Mouse (Mus musculus) forebrain, embryonic 11.5 days (tissue): ENCODE measurements around the gene Prpf40b. TPM values are rescaled to one million over a fixed set of nuclear protein-coding genes. Genes with fewer than 3 reads are reported as not detected.
A peak's percentile ranks its signal among the peaks of the same experiment; 100 is the strongest.

Experiments
- ATAC-seq: fragments of 200-750 bp; cut with Nextera tagmentation; replicated peaks from 2 replicates; pipeline ENCODE4 v1.8.0; 2017; ENCODE audit warnings: moderate TSS enrichment; ENCODE audit not compliant: low FRiP score
- DNase-seq: peaks from one replicate; pipeline ENCODE4 v3.0.0-alpha.2; 2017; ENCODE audit warnings: low spot score
- H3K27ac ChIP-seq: fragments of 300-500 bp; sonication (generic); 2 replicates; pipeline ENCODE4 v1.5.1; 2014; ENCODE audit warnings: low read depth, low read length
- H3K27me3 ChIP-seq: fragments of 300-500 bp; sonication (generic); 2 replicates; pipeline ENCODE4 v1.6.1; 2014; ENCODE audit warnings: mild to moderate bottlenecking, low read length, mixed read lengths; ENCODE audit not compliant: control insufficient read depth, insufficient read depth
- H3K36me3 ChIP-seq: fragments of 300-500 bp; sonication (generic); 2 replicates; pipeline ENCODE4 v1.6.1; 2014; ENCODE audit warnings: mild to moderate bottlenecking, low read length, moderate library complexity, mixed read lengths; ENCODE audit not compliant: control insufficient read depth, insufficient read depth
- H3K4me1 ChIP-seq: fragments of 300-500 bp; sonication (generic); replicated peaks from 2 replicates; pipeline ENCODE4 v1.6.1; 2014; ENCODE audit warnings: low read length, mixed read lengths; ENCODE audit not compliant: control insufficient read depth, insufficient read depth
- H3K4me2 ChIP-seq: fragments of 300-500 bp; sonication (generic); 2 replicates; pipeline ENCODE4 v1.6.1; 2014; ENCODE audit warnings: low read depth, mild to moderate bottlenecking, low read length, moderate library complexity, mixed read lengths; ENCODE audit not compliant: severe bottlenecking
- H3K4me3 ChIP-seq: fragments of 300-500 bp; sonication (generic); 2 replicates; pipeline ENCODE4 v1.5.1; 2014; ENCODE audit warnings: low read depth, low read length
- H3K9ac ChIP-seq: fragments of 300-500 bp; sonication (generic); 2 replicates; pipeline ENCODE4 v1.6.1; 2014; ENCODE audit warnings: low read length
- H3K9me3 ChIP-seq: fragments of 300-500 bp; sonication (generic); 2 replicates; pipeline ENCODE4 v1.6.1; 2016; ENCODE audit warnings: low read length, mixed read lengths; ENCODE audit not compliant: control insufficient read depth
- WGBS: fragments of 180-500 bp; shearing (Covaris S2); extraction: QIAGEN DNeasy Blood & Tissue Kit; methylation state at CpG from one replicate; pipeline ENCODE4 v1.1.7; 2014; 5-methylcytosine and 5-hydroxymethylcytosine counted together
- polyA plus RNA-seq: library from polyadenylated mRNA; unstranded; fragments of >200 nt; fragmentation: Nextera tagmentation; extraction: Ambion mirVana; gene quantifications from 2 replicates; pipeline ENCODE4 v1.2.1, GENCODE M21; 2014

Prpf40b gene
- polyA plus RNA-seq, 1 experiment from 2014 or later, result 69.0 TPM

- WGBS, result 68% methylated on average over 5 of the region's 5 CpGs
- Histone ChIP-seq H3K36me3 (peaks cover 4% of the 10 kb centered on the region), H3K27me3 (no peaks in the 10 kb centered on the region), H3K27ac (no peak overlapping the region), H3K9me3 (no peaks in the 10 kb centered on the region), H3K4me3 (no peak overlapping the region), H3K9ac (no peak overlapping the region), H3K4me1 (no peaks in the 10 kb centered on the region), H3K4me2 (no peak overlapping the region)
- no peak for DNase-seq
- no peak for ATAC-seq
Observed at GRCm38 (mm10) chr15:99331341-99331740, 36.5 kb downstream of the Prpf40b start.

- Histone ChIP-seq H3K4me1 (no peaks in the 10 kb centered on the region), H3K36me3 (peaks cover 3% of the 10 kb centered on the region), H3K27ac (no peak overlapping the region; the same call in 1 of the 2 replicates), H3K9ac (no peak overlapping the region), H3K4me3 (no peak overlapping the region), H3K9me3 (no peaks in the 10 kb centered on the region), H3K4me2 (no peak overlapping the region), H3K27me3 (no peaks in the 10 kb centered on the region)
- ATAC-seq (no peak), DNase-seq (no peak)
Observed at GRCm38 (mm10) chr15:99332111-99332510, 37.2 kb downstream of the Prpf40b start.

- peak; percentile 68 for DNase-seq
- Histone ChIP-seq H3K27ac (peak overlapping the region; percentile 14; the same call in 1 of the 2 replicates), H3K4me3 (no peak overlapping the region), H3K27me3 (no peaks in the 10 kb centered on the region), H3K9ac (no peak overlapping the region), H3K4me1 (no peaks in the 10 kb centered on the region), H3K9me3 (no peaks in the 10 kb centered on the region), H3K4me2 (no peak overlapping the region), H3K36me3 (no peaks in the 10 kb centered on the region)
- 68% methylated on average over 9 of the region's 9 CpGs for WGBS
- no peak for ATAC-seq
Observed at GRCm38 (mm10) chr15:99332921-99333675, 38.2 kb downstream of the Prpf40b start.

GRCm38 (mm10) chr15:99333676-99334065 lies 38.8 kb downstream of the Prpf40b start:
- Histone ChIP-seq H3K9ac (no peak overlapping the region), H3K4me3 (no peak overlapping the region), H3K27ac (peak overlapping the region; percentile 14), H3K4me2 (no peak overlapping the region), H3K36me3 (no peaks in the 10 kb centered on the region), H3K9me3 (no peaks in the 10 kb centered on the region), H3K4me1 (no peaks in the 10 kb centered on the region), H3K27me3 (no peaks in the 10 kb centered on the region)
- ATAC-seq (no peak), DNase-seq (no peak)
- 94% methylated on average over 3 of the region's 3 CpGs for WGBS

- Histone ChIP-seq H3K4me3 (no peak overlapping the region), H3K4me2 (no peak overlapping the region), H3K27ac (no peak overlapping the region), H3K36me3 (no peaks in the 10 kb centered on the region), H3K4me1 (no peaks in the 10 kb centered on the region), H3K9me3 (no peaks in the 10 kb centered on the region), H3K9ac (no peak overlapping the region), H3K27me3 (no peaks in the 10 kb centered on the region)
- no peak for DNase-seq
- 86% methylated on average over 6 of the region's 6 CpGs for WGBS
- ATAC-seq, result no peak
Observed at GRCm38 (mm10) chr15:99334500-99334899, 39.6 kb downstream of the Prpf40b start.

GRCm38 (mm10) chr15:99335801-99336320 lies 41.0 kb downstream of the Prpf40b start:
- no peaks in the 10 kb centered on the region for H3K36me3 ChIP-seq

GRCm38 (mm10) chr15:99338916-99339315 lies 44.0 kb downstream of the Prpf40b start:
- Histone ChIP-seq H3K4me3 (no peak overlapping the region), H3K9me3 (no peaks in the 10 kb centered on the region), H3K27ac (no peak overlapping the region), H3K9ac (no peak overlapping the region), H3K27me3 (no peaks in the 10 kb centered on the region), H3K4me1 (no peaks in the 10 kb centered on the region), H3K4me2 (no peak overlapping the region), H3K36me3 (no peaks in the 10 kb centered on the region)
- no peak for ATAC-seq
- DNase-seq, result no peak
- 84% methylated on average over 2 of the region's 2 CpGs for WGBS

More at GRCm38 (mm10) chr15:99335801-99336320, 41.0 kb downstream of the Prpf40b start:
- Histone ChIP-seq H3K4me2 (no peak overlapping the region), H3K27ac (no peak overlapping the region), H3K4me1 (no peaks in the 10 kb centered on the region), H3K9ac (no peak overlapping the region), H3K9me3 (no peaks in the 10 kb centered on the region), H3K27me3 (no peaks in the 10 kb centered on the region), H3K4me3 (no peak overlapping the region)
- DNase-seq, result no peak
- 88% methylated on average over 8 of the region's 8 CpGs for WGBS
- no peak for ATAC-seq

GRCm38 (mm10) chr15:99339669-99340068 lies 44.8 kb downstream of the Prpf40b start:
- Histone ChIP-seq H3K9ac (no peak overlapping the region), H3K4me3 (no peak overlapping the region), H3K4me2 (no peak overlapping the region), H3K4me1 (no peaks in the 10 kb centered on the region), H3K9me3 (no peaks in the 10 kb centered on the region), H3K36me3 (no peaks in the 10 kb centered on the region), H3K27ac (no peak overlapping the region), H3K27me3 (no peaks in the 10 kb centered on the region)
- DNase-seq, result no peak
- WGBS, result 76% methylated on average over 6 of the region's 6 CpGs
- ATAC-seq, result no peak

GRCm38 (mm10) chr15:99341102-99341501 lies 46.2 kb downstream of the Prpf40b start:
- 89% methylated on average over 3 of the region's 3 CpGs for WGBS
- Histone ChIP-seq H3K4me3 (no peak overlapping the region), H3K27ac (no peak overlapping the region), H3K36me3 (no peaks in the 10 kb centered on the region), H3K27me3 (no peaks in the 10 kb centered on the region), H3K9me3 (no peaks in the 10 kb centered on the region), H3K9ac (no peak overlapping the region), H3K4me2 (no peak overlapping the region), H3K4me1 (no peaks in the 10 kb centered on the region)
- DNase-seq (no peak), ATAC-seq (no peak)
